Comparison of ENCODE assay signal across 11 mouse cellular contexts in the genomic region with DNA sequence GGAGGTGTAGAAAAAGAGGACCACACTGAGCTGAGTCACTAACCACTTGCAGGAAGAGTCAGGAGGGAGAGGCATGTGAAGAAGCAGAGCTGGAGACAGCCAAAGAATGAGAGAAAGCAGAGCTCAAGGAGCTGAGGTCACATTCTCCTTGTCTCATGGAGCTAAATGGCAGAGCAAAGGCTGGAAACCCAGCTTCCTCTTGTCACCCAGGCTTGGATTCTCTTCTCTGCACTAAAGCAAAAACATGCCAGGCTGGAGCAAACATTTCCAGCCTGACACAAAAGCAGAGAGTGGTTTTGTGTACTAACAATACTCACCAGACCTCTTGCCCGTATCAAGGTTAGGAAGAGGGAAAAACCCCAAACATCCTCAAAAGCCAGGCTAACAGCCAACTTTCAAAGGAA.
DNase-seq lines count a peak whose midpoint lies in the region; TF ChIP-seq lines count a peak whose summit lies in the region.
"Had no signal": no experiment of that assay in that cellular context is flagged by ENCODE, and none has a peak within 500 bp of the region (broad histone marks: within the 10 kb centered on the region; RNA-seq: fewer than 3 reads in every experiment).

No protein-coding gene starts in this region.

- no peak for TF ChIP-seq CTCF in gastrocnemius, adult 2 months (IDR thresholded peaks at IDR 0.05)

- intact Hi-C loops in gastrocnemius, adult 2 months (cut with DNase I), result no loop called here
- intact Hi-C loops in left cerebral cortex, postnatal 4 days (cut with DNase I), result no loop called here

- no peak overlapping the region for H3K4me3 ChIP-seq in gastrocnemius, adult 2 months
- H3K4me3 ChIP-seq: erythroblast, embryonic 14.5 days; myocyte had no signal

- no peak for DNase-seq in gastrocnemius, adult 2 months
- no peak for DNase-seq in gastrocnemius, postnatal 10 days
- DNase-seq in heart, adult 8-10 months (ENCODE audit: low spot score), result peak; percentile 45
- DNase-seq in kidney, adult 9 months, result peak; percentile 25
- DNase-seq in lung, postnatal 10 days, result peak; percentile 57
- DNase-seq in urinary bladder, postnatal 25 days (ENCODE audit: low spot score), result no peak
- DNase-seq in Muller cell, postnatal 12 days (ENCODE audit: inconsistent ontology term), result no peak
- DNase-seq in left cerebral cortex, postnatal 4 days, result no peak
- DNase-seq: right cerebral cortex, postnatal 4 days had no signal

- H3K27ac ChIP-seq in gastrocnemius, adult 2 months, result peak overlapping the region; percentile 73

Comparison
In these comparisons a context has a peak if more than half of its experiments do, and no peak if none do; other contexts are left out.
1. DNase-seq: peak in heart, adult 8-10 months (single experiment), kidney, adult 9 months (single experiment) and lung, postnatal 10 days (single experiment); none in gastrocnemius, adult 2 months (single experiment), gastrocnemius, postnatal 10 days (single experiment), urinary bladder, postnatal 25 days (single experiment), Muller cell, postnatal 12 days (single experiment) and left cerebral cortex, postnatal 4 days (single experiment).